Mouse (Mus musculus) myocyte (in vitro differentiated cells): ENCODE measurements around the gene Ccdc65. TPM values are rescaled to one million over a fixed set of nuclear protein-coding genes. Genes with fewer than 3 reads are reported as not detected.

ENCODE experiments used
- H3K27me3 ChIP-seq: one replicate; pipeline ENCODE4 v1.6.1; 2011; ENCODE audit not compliant: control insufficient read depth, insufficient read depth, insufficient read length
- H3K36me3 ChIP-seq: one replicate; pipeline ENCODE4 v1.6.1; 2011; ENCODE audit not compliant: control insufficient read depth, insufficient read depth
- H3K4me2 ChIP-seq: one replicate; pipeline ENCODE4 v1.6.1; 2011; ENCODE audit warnings: low read depth, control low read depth
- H3K4me3 ChIP-seq: one replicate; pipeline ENCODE4 v1.5.1; 2011; ENCODE audit warnings: mild to moderate bottlenecking, control low read depth, moderate library complexity
- H3K79me2 ChIP-seq: one replicate; pipeline ENCODE4 v1.6.1; 2011; ENCODE audit not compliant: control insufficient read depth, insufficient read depth
- H3ac ChIP-seq: one replicate; pipeline ENCODE4 v1.6.1; 2011; ENCODE audit not compliant: control insufficient read depth, insufficient read length
- CEBPB ChIP-seq: IDR thresholded peaks from 2 replicates; pipeline ENCODE4 v1.6.1; 2011; ENCODE audit warnings: mild to moderate bottlenecking, moderate library complexity; ENCODE audit not compliant: poor library complexity, insufficient read depth, severe bottlenecking
- E2F4 ChIP-seq: IDR thresholded peaks from one replicate; pipeline ENCODE4 v1.6.1; 2011; ENCODE audit warnings: mild to moderate bottlenecking, control low read depth, moderate library complexity; ENCODE audit not compliant: insufficient read depth
- MAX ChIP-seq: IDR thresholded peaks from one replicate; pipeline ENCODE4 v1.6.1; 2011; ENCODE audit warnings: low read depth, mild to moderate bottlenecking, control low read depth
- MYOD1 ChIP-seq, 3 experiments: IDR thresholded peaks; one replicate each; pipeline ENCODE4 v1.6.1; 2011; ENCODE audit warnings: control low read depth in 2 of 3, low read depth in 2 of 3, mild to moderate bottlenecking in 2 of 3, moderate library complexity in 1 of 3; ENCODE audit not compliant: insufficient read length in 2 of 3, control insufficient read depth in 1 of 3
- MYOG ChIP-seq, 3 experiments: IDR thresholded peaks; one replicate each; pipeline ENCODE4 v1.6.1; 2011; ENCODE audit warnings: control low read depth in 2 of 3, low read depth in 2 of 3, mild to moderate bottlenecking in 2 of 3; ENCODE audit not compliant: insufficient read length in 2 of 3, control insufficient read depth in 1 of 3, insufficient read depth in 1 of 3
- POLR2A ChIP-seq: IDR thresholded peaks from one replicate; pipeline ENCODE4 v1.6.1; 2011; ENCODE audit warnings: low read depth, mild to moderate bottlenecking, control low read depth, moderate library complexity; ENCODE audit not compliant: insufficient read length
- POLR2AphosphoS2 ChIP-seq: IDR thresholded peaks from one replicate; pipeline ENCODE4 v1.6.1; 2011; ENCODE audit warnings: low read depth, control low read depth; ENCODE audit not compliant: insufficient read length
- REST ChIP-seq: IDR thresholded peaks from one replicate; pipeline ENCODE4 v1.6.1; 2011; ENCODE audit warnings: mild to moderate bottlenecking, control low read depth, moderate library complexity; ENCODE audit not compliant: insufficient read depth, insufficient read length
- SRF ChIP-seq: IDR thresholded peaks from one replicate; pipeline ENCODE4 v1.6.1; 2011; ENCODE audit warnings: low read depth; ENCODE audit not compliant: control insufficient read depth, insufficient read length
- TCF12 ChIP-seq: IDR thresholded peaks from one replicate; pipeline ENCODE4 v1.6.1; 2011; ENCODE audit warnings: mild to moderate bottlenecking, control low read depth; ENCODE audit not compliant: poor library complexity, insufficient read depth, severe bottlenecking
- TCF3 ChIP-seq: IDR thresholded peaks from one replicate; pipeline ENCODE4 v1.6.1; 2011; ENCODE audit warnings: low read depth, control low read depth; ENCODE audit not compliant: insufficient read length
- USF1 ChIP-seq: IDR thresholded peaks from one replicate; pipeline ENCODE4 v1.6.1; 2011; ENCODE audit warnings: low read depth, mild to moderate bottlenecking, control low read depth, moderate library complexity
- polyA plus RNA-seq: library from polyadenylated mRNA; unstranded; fragments of >200 nt; fragmentation: generic; extraction: Trizol; gene quantifications from one replicate; pipeline ENCODE4 v1.2.1, GENCODE M21; 2012; ENCODE audit warnings: missing spikeins

Ccdc65 gene
- polyA plus RNA-seq, 1 experiment = 2.4 TPM

DNA sequence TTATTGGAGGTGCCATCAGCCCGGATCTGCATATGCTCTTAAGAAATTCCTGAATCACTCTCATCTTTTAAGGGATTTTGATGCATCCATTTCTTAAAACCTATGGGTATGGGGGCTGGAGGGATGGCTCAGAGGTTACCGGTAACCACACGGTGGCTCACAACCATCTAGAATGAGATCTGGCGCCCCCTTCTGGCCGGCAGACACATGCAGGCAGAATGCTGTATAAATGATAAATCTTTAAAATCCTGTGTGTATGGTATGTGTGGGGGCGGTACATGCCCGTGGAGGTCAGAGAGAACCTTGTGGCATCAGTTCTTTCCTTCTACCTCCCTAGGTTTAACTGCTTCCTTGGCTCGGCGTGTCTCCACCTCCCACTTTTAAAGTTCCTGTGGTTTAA is 2.4 kb downstream of the Ccdc65 start:
- Histone ChIP-seq H3K79me2 (no peaks in the 10 kb centered on the region), H3K4me3 (no peak overlapping the region), H3K36me3 (no peaks in the 10 kb centered on the region), H3ac (no peak overlapping the region), H3K4me2 (no peak overlapping the region), H3K27me3 (no peaks in the 10 kb centered on the region)
- TF ChIP-seq E2F4 = no peak
- no peak for TF ChIP-seq POLR2AphosphoS2
- TF ChIP-seq USF1 = no peak

DNA sequence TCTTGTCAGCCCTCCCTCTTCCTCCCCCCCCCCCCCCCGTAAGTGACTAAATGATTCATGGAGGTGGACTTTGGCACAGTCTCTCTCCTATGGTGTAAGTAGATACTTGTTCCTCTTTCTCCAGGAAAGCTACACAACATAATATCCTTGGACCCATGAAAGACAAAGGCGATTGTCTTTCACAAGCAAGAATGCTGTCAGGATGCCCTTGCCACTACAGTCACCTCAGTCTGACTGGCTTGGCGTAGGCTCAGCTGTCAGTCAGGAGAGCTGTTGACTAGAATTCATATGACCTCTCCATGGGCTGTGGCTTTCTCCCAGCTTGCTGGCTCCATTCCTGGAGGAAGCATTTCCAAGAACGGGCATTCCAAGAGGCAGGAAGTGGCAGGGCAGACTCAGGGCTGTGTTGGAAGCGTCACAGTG is 6.2 kb downstream of the Ccdc65 start:
- Histone ChIP-seq H3K79me2 (no peaks in the 10 kb centered on the region), H3K4me2 (peak overlapping the region; percentile 63), H3K27me3 (no peaks in the 10 kb centered on the region), H3K36me3 (no peaks in the 10 kb centered on the region), H3ac (no peak overlapping the region), H3K4me3 (no peak overlapping the region)
- TF ChIP-seq SRF (no peak), USF1 (no peak), POLR2AphosphoS2 (no peak), POLR2A (no peak), E2F4 (no peak), MYOD1 (IDR thresholded peaks at IDR 0.05; ENCODE audit: control insufficient read depth in 1 of 3, insufficient read length in 2 of 3, low read depth in 2 of 3) (peak in 1 of 3 experiments; percentile 56), REST (no peak), TCF12 (no peak), MYOG (IDR thresholded peaks at IDR 0.05; ENCODE audit: control insufficient read depth in 1 of 3, insufficient read depth in 1 of 3, insufficient read length in 2 of 3, low read depth in 2 of 3) (peak in 1 of 3 experiments; percentile 21), CEBPB (no peak)

GRCm38 (mm10) chr15:98717301-98717700 is 9.3 kb downstream of the Ccdc65 start:
- TF ChIP-seq POLR2A (no peak), USF1 (no peak), MYOG (IDR thresholded peaks at IDR 0.05; ENCODE audit: control insufficient read depth in 1 of 3, insufficient read depth in 1 of 3, insufficient read length in 2 of 3, low read depth in 2 of 3) (no peak), REST (no peak), MYOD1 (IDR thresholded peaks at IDR 0.05; ENCODE audit: control insufficient read depth in 1 of 3, insufficient read length in 2 of 3, low read depth in 2 of 3) (no peak), SRF (no peak), MAX (no peak), CEBPB (no peak), TCF12 (no peak), E2F4 (no peak), TCF3 (no peak), POLR2AphosphoS2 (no peak)
- Histone ChIP-seq H3K79me2 (no peaks in the 10 kb centered on the region), H3K4me3 (no peak overlapping the region), H3K36me3 (no peaks in the 10 kb centered on the region), H3K4me2 (no peak overlapping the region), H3ac (no peak overlapping the region), H3K27me3 (no peaks in the 10 kb centered on the region)

DNA sequence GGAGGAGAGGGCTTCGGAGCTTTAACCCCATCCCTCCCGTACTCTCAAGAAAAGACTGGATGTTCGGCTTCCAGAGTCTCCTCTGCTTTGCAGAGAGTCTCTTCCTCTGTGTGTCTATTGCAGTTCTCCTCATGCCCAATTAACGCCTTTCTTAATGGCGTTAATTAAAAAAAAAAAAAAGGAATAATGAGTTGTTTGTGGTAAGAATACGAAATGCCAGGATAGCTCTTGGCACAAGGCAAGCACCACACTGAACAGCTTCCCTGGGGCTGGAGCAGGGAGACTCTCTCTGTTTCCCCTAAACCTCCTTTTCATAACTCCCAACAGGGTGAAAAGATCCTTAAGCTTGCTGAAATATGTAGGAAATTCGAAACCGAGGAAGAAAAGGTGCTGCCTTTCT is 14.2 kb downstream of the Ccdc65 start:
- H3K4me2 ChIP-seq = no peak overlapping the region
- H3K79me2 ChIP-seq = no peaks in the 10 kb centered on the region
- no peak for TF ChIP-seq SRF
- TF ChIP-seq MYOD1 (IDR thresholded peaks at IDR 0.05; ENCODE audit: control insufficient read depth in 1 of 3, insufficient read length in 2 of 3, low read depth in 2 of 3) = no peak
- TF ChIP-seq MYOG (IDR thresholded peaks at IDR 0.05; ENCODE audit: control insufficient read depth in 1 of 3, insufficient read depth in 1 of 3, insufficient read length in 2 of 3, low read depth in 2 of 3) = no peak
- no peak for TF ChIP-seq REST
- no peak for TF ChIP-seq MAX
- no peak for TF ChIP-seq USF1
- H3K4me3 ChIP-seq = no peak overlapping the region
- H3K27me3 ChIP-seq = no peaks in the 10 kb centered on the region
- H3K36me3 ChIP-seq = no peaks in the 10 kb centered on the region
- no peak overlapping the region for H3ac ChIP-seq

- H3K79me2 ChIP-seq = no peaks in the 10 kb centered on the region
- H3K4me2 ChIP-seq = no peak overlapping the region
- no peak for TF ChIP-seq CEBPB
- no peak for TF ChIP-seq USF1
- TF ChIP-seq TCF3 = no peak
- no peak for TF ChIP-seq REST
- H3K36me3 ChIP-seq = no peaks in the 10 kb centered on the region
- H3K4me3 ChIP-seq = no peak overlapping the region
- H3ac ChIP-seq = no peak overlapping the region
- no peaks in the 10 kb centered on the region for H3K27me3 ChIP-seq
These were observed 14.8 kb downstream of the Ccdc65 start for GRCm38 (mm10) chr15:98722854-98723253.
